Mouse (Mus musculus) lung, embryonic 14.5 days (tissue): Measurements from ENCODE around the gene Clic4. TPM values are rescaled to one million over a fixed set of nuclear protein-coding genes. Genes with fewer than 3 reads are reported as not detected.

ENCODE experiments used
- ATAC-seq: fragments of 200-750 bp; cut with Nextera tagmentation; 2 replicates; pipeline ENCODE4 v1.8.0; 2017; ENCODE audit warnings: mild to moderate bottlenecking, moderate TSS enrichment, moderate library complexity; ENCODE audit not compliant: insufficient read depth
- DNase-seq: peaks from one replicate; pipeline ENCODE4 v3.0.0-alpha.2; 2015
- H3K27ac ChIP-seq: fragments of 300-500 bp; sonication (generic); 2 replicates; pipeline ENCODE4 v1.5.1; 2014; ENCODE audit warnings: low read depth, mild to moderate bottlenecking, moderate library complexity
- H3K27me3 ChIP-seq: fragments of 300-500 bp; sonication (generic); 2 replicates; pipeline ENCODE4 v1.6.1; 2014; ENCODE audit warnings: low read length, control low read depth; ENCODE audit not compliant: insufficient read depth
- H3K36me3 ChIP-seq: fragments of 300-500 bp; sonication (generic); 2 replicates; pipeline ENCODE4 v1.6.1; 2014; ENCODE audit warnings: control low read depth; ENCODE audit not compliant: insufficient read depth
- H3K4me1 ChIP-seq: fragments of 300-500 bp; sonication (generic); 2 replicates; pipeline ENCODE4 v1.6.1; 2014; ENCODE audit warnings: antibody characterized with exemption, control low read depth; ENCODE audit not compliant: insufficient read depth
- H3K4me2 ChIP-seq: fragments of 300-500 bp; sonication (generic); 2 replicates; pipeline ENCODE4 v1.6.1; 2014; ENCODE audit warnings: mild to moderate bottlenecking
- H3K4me3 ChIP-seq: fragments of 300-500 bp; sonication (generic); 2 replicates; pipeline ENCODE4 v1.5.1; 2014; ENCODE audit warnings: low read depth, low read length
- H3K9ac ChIP-seq: fragments of 300-500 bp; sonication (generic); 2 replicates; pipeline ENCODE4 v1.6.1; 2014
- H3K9me3 ChIP-seq: fragments of 300-500 bp; sonication (generic); 2 replicates; pipeline ENCODE4 v1.6.1; 2016; ENCODE audit warnings: low read depth, low read length, control low read depth
- CTCF ChIP-seq: IDR thresholded peaks from 2 replicates; pipeline ENCODE4 v1.5.1; 2016; ENCODE audit warnings: antibody characterized with exemption, low read depth
- WGBS: fragments of 180-500 bp; shearing (Covaris S2); extraction: QIAGEN DNeasy Blood & Tissue Kit; methylation state at CpG from one replicate; pipeline ENCODE4 v1.1.7; 2014; 5-methylcytosine and 5-hydroxymethylcytosine counted together
- polyA plus RNA-seq: library from polyadenylated mRNA; unstranded; fragments of >200 nt; fragmentation: Nextera tagmentation; extraction: Ambion mirVana; gene quantifications from 2 replicates; pipeline ENCODE4 v1.2.1, GENCODE M21; 2014

Clic4 gene
- polyA plus RNA-seq, 1 experiment from 2014 or later: 133 TPM

DNA sequence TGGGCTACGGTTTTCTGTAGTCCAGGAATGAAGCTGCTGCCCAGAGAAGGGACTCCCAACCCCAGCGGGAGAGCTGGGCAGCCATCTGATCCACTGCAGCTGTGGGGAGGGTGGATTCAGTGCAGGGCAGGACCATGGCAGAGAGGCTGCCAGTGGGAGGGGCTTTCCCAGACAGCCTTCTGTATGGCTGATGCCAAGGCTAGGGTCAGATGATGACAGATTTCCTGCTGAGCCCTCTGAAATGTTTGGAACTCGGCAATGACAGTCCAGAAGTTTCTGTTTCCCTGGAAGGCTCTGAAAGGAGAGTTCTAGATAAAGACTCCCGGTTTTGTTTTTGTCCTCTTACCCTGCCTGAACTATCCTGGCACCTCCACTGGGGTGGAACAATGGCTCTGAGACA, 40.1 kb upstream of the Clic4 start:
- peak overlapping the region; percentile 82 for H3K27ac ChIP-seq
- TF ChIP-seq CTCF: no peak
- H3K4me3 ChIP-seq: no peak overlapping the region
- H3K36me3 ChIP-seq: peaks cover 26% of the 10 kb centered on the region
- 33% methylated on average over 4 of the region's 4 CpGs for WGBS
- H3K9me3 ChIP-seq: no peaks in the 10 kb centered on the region
- peak; percentile 88 for ATAC-seq
- no peaks in the 10 kb centered on the region for H3K27me3 ChIP-seq
- DNase-seq: peak; percentile 87
- peak overlapping the region; percentile 24; the same call in 1 of the 2 replicates for H3K4me2 ChIP-seq
- H3K9ac ChIP-seq: no peak overlapping the region
- H3K4me1 ChIP-seq: peaks cover 4% of the 10 kb centered on the region; the same call in 1 of the 2 replicates

DNA sequence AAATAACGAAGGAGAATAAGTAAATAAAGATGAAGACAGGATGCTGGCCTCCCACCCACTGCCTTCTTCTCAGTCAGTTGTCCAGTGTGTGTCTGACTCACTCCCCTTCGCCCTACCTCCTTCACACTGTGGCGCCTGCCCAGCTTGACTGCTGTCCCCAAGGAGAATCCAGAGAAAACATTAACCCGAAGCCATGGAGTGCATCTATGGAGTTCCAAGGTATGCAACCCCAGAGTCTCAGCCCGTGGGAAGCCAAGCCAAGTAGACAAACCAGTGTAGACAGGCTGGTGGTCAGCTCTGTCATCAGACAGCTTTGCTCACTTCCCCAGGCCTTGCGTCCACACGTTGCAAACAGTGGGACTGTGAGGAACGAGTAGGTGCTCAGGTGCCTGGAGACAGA, 37.8 kb upstream of the Clic4 start:
- no peak overlapping the region for H3K27ac ChIP-seq
- H3K9ac ChIP-seq: no peak overlapping the region
- ATAC-seq: no peak
- 75% methylated on average over 8 of the region's 8 CpGs for WGBS
- H3K27me3 ChIP-seq: no peaks in the 10 kb centered on the region
- peaks cover 7% of the 10 kb centered on the region for H3K36me3 ChIP-seq
- H3K4me2 ChIP-seq: no peak overlapping the region
- H3K4me1 ChIP-seq: peaks cover 16% of the 10 kb centered on the region
- no peak overlapping the region for H3K4me3 ChIP-seq
- no peak for DNase-seq
- no peaks in the 10 kb centered on the region for H3K9me3 ChIP-seq
- TF ChIP-seq CTCF: no peak

DNA sequence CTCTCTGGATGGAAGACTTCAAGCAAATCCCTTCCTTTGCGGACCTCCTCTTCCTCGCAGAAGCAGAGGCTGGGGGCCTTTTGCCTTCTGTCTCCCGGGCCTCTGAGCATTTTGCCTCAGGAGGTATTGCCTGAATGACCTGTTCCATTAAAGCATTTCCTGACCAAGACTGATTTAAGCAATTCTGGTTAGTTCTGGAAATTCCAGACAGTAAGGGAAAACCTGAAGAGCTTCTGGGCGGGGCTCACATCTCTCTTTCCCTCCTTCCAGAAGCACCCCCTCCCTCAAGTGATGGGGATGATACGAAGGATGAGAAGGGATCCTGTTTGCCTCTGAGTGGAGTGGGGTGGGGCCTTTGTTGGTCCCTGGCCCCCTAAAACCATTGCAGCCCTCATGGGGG, 37.1 kb upstream of the Clic4 start:
- no peak overlapping the region for H3K4me3 ChIP-seq
- H3K9ac ChIP-seq: no peak overlapping the region
- H3K4me2 ChIP-seq: no peak overlapping the region
- no peak for DNase-seq
- no peaks in the 10 kb centered on the region for H3K27me3 ChIP-seq
- 54% methylated on average over 5 of the region's 5 CpGs for WGBS
- peaks cover 16% of the 10 kb centered on the region for H3K4me1 ChIP-seq
- TF ChIP-seq CTCF: no peak
- no peaks in the 10 kb centered on the region for H3K9me3 ChIP-seq
- H3K27ac ChIP-seq: no peak overlapping the region
- no peak for ATAC-seq
- H3K36me3 ChIP-seq: peaks cover under 1% of the 10 kb centered on the region

DNA sequence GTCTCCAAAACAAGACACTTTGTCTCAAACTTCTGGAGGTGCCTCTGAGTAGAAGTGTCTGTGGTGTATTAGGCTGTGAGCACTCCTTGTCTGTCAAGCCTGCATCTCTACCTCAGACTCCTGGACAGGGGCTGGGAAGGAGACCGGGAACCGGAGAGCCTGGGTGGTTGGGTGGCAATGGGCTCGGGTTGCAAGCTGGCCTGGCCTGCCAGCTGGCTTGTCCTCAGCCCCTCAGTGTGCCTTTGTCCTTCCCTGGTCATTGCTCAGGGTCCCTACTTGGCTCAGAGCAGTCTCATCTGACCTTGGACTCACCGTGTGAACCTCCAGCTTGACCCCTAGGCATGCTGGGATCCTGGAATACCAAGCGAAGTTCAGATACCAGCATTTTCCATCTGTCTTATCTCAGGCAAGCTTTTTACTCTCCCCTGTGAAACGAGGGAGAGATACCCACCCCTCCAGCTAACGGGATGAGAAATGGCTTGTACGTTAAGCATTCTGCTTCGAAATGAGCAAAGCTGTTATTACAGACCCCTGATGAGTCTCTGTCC, 36.6 kb upstream of the Clic4 start:
- H3K9ac ChIP-seq: no peak overlapping the region
- peaks cover 16% of the 10 kb centered on the region for H3K4me1 ChIP-seq
- ATAC-seq (no peak), DNase-seq (no peak)
- H3K27me3 ChIP-seq: no peaks in the 10 kb centered on the region
- TF ChIP-seq CTCF: no peak
- no peak overlapping the region for H3K4me3 ChIP-seq
- H3K27ac ChIP-seq: no peak overlapping the region
- H3K9me3 ChIP-seq: no peaks in the 10 kb centered on the region
- no peaks in the 10 kb centered on the region for H3K36me3 ChIP-seq
- no peak overlapping the region for H3K4me2 ChIP-seq
- WGBS: 46% methylated on average over 9 of the region's 9 CpGs

DNA sequence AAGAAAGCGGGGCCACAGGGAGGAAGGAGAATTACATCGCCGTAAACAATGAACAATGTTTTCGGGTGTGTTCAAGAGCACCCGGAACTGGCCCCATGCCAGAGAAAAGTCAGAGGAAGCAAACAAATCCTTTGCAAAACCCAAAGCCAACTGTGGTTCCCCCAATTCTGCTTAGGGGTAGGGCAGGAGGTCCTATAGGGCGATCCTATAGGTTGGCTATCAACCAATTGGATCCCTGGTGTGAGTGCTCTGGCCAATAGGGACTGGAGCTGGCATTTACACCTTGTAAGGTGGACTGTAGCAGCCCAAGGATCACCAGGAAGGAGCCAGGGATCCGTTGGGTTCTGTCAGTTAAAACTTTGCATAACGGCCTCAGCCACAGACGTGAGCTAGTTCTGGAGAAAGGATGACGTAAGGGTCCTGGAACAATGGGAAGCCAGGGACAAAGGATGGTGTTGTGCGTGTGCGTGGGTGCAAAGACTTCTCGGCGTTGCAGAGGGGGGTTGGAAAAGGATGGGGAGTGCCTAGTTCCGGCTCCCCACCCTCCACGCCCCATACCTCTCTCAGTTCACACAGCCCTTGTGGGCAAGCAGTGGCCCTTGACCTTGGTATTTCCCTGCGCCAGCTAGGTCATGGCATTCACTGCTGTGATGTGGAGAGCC, 34.5 kb upstream of the Clic4 start:
- Histone ChIP-seq H3K9ac (no peak overlapping the region), H3K36me3 (no peaks in the 10 kb centered on the region), H3K27me3 (no peaks in the 10 kb centered on the region), H3K4me3 (no peak overlapping the region), H3K4me2 (peak overlapping the region; percentile 10; the same call in 1 of the 2 replicates), H3K27ac (peak overlapping the region; percentile 54; the same call in 1 of the 2 replicates), H3K9me3 (no peaks in the 10 kb centered on the region), H3K4me1 (peaks cover 12% of the 10 kb centered on the region; the same call in 1 of the 2 replicates)
- ATAC-seq (peak; percentile 66; the same call in 1 of the 2 replicates), DNase-seq (peak; percentile 58)
- WGBS: 42% methylated on average over 17 of the region's 17 CpGs
- no peak for TF ChIP-seq CTCF

DNA sequence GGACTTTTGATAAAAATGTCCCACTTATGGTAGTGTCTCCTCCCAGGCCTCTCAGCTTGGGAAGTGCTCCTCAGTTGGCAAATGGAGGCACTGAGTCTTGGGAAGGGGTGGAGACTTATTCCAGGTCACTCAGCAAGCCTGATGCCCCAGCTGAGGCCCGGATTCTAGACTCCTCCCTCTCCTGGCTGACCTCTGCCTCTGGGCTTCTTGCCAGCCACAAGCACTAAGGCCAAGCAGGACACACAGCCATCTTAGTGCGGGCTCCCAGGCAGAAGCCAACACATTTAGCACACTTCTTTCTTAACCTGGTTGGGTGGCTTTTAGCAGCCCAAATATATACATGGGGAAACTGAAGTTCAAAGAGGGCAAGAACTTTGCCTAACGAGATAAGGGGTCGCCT, 33.9 kb upstream of the Clic4 start:
- TF ChIP-seq CTCF: no peak
- ATAC-seq (no peak), DNase-seq (peak; percentile 58)
- Histone ChIP-seq H3K4me2 (peak overlapping the region; percentile 10; the same call in 1 of the 2 replicates), H3K4me3 (no peak overlapping the region), H3K4me1 (peaks cover 12% of the 10 kb centered on the region; the same call in 1 of the 2 replicates), H3K27me3 (no peaks in the 10 kb centered on the region), H3K27ac (peak overlapping the region; percentile 24; the same call in 1 of the 2 replicates), H3K9me3 (no peaks in the 10 kb centered on the region), H3K36me3 (no peaks in the 10 kb centered on the region), H3K9ac (no peak overlapping the region)
- 41% methylated on average over 4 of the region's 4 CpGs for WGBS

DNA sequence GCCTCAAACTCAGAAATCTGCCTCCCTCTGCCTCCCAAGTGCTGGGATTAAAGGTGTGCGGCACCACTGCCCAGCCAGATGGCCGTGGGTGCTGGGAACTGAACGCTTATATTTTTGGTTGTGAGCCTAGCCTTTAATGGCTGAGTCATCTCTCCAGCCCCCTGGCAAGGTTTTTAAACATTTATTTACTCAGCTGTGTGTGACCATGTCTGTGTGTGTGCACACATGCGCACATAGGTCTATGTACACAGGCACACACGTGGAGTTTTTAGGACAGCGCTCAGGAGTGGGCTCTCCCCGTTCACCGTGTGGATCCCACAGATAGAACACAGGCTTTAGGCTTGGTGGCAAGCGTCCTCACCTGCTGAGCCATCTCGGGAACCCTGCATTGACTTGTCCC, 29.6 kb upstream of the Clic4 start:
- ATAC-seq: peak; percentile 14; the same call in 1 of the 2 replicates

More for the DNA sequence above, 29.6 kb upstream of the Clic4 start:
- Histone ChIP-seq H3K36me3 (no peaks in the 10 kb centered on the region), H3K27ac (no peak overlapping the region), H3K9me3 (no peaks in the 10 kb centered on the region), H3K4me3 (no peak overlapping the region), H3K4me1 (peaks cover 8% of the 10 kb centered on the region; the same call in 1 of the 2 replicates), H3K4me2 (no peak overlapping the region), H3K9ac (no peak overlapping the region), H3K27me3 (no peaks in the 10 kb centered on the region)
- TF ChIP-seq CTCF: no peak
- no peak for DNase-seq
- 66% methylated on average over 10 of the region's 10 CpGs for WGBS
